Mouse (Mus musculus): ENCODE results near the gene Dhrs2. TPM values are rescaled to one million over a fixed set of nuclear protein-coding genes. Genes with fewer than 3 reads are reported as not detected.

Dhrs2 gene
- polyA plus RNA-seq, 1 experiment from 2014 or later = 0.35 TPM

DNA sequence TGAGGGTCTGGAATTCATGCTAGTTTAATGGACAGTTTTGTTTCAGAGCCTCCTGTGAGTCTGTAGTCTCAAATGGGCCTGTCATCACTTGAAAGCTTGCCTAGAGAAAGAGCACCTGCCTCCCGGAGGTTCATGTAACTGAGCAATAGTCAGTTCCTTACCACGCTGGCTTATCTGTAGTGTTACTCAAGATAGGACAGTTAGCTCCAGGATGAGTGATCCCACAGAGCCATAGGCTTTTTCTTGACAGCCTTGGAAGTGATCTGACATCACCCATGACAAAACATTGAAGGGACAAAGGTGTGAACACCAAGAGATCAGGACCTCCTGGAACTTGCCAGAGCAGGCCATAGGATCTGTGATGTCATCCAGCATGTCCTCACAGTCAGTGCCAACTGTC is 23.6 kb upstream of the Dhrs2 start:
- Histone ChIP-seq H3K27me3 (no peaks in the 10 kb centered on the region), H3K27ac (no peak overlapping the region), H3K9me3 (no peaks in the 10 kb centered on the region), H3K4me2 (replicated peaks) (no peak overlapping the region), H3K4me1 (replicated peaks) (no peaks in the 10 kb centered on the region), H3K4me3 (replicated peaks) (no peak overlapping the region), H3K9ac (replicated peaks) (no peak overlapping the region), H3K36me3 (no peaks in the 10 kb centered on the region)
- WGBS = 91% methylated on average over 2 of the region's 2 CpGs
- ATAC-seq = no peak

DNA sequence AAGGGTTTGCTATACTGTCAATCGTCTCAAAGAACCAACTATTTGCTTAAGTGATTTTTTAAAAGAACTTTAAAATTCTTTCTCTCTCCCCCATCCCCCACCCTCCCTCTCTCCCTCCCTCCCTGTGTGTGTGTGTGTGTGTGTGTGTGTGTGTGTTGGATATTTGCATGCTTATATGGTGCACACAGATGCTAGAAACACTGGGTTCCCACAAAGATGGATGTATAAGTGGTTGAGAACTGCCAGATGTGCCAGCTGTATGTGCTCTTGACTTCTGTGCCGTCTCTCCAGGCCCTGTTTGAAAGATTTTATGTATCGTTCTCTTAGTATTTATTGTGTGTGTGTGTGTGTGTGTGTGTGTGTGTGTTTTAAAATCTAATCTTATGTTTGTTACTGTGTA is 17.3 kb upstream of the Dhrs2 start:
- H3K4me2 ChIP-seq (replicated peaks) = no peak overlapping the region

DNA sequence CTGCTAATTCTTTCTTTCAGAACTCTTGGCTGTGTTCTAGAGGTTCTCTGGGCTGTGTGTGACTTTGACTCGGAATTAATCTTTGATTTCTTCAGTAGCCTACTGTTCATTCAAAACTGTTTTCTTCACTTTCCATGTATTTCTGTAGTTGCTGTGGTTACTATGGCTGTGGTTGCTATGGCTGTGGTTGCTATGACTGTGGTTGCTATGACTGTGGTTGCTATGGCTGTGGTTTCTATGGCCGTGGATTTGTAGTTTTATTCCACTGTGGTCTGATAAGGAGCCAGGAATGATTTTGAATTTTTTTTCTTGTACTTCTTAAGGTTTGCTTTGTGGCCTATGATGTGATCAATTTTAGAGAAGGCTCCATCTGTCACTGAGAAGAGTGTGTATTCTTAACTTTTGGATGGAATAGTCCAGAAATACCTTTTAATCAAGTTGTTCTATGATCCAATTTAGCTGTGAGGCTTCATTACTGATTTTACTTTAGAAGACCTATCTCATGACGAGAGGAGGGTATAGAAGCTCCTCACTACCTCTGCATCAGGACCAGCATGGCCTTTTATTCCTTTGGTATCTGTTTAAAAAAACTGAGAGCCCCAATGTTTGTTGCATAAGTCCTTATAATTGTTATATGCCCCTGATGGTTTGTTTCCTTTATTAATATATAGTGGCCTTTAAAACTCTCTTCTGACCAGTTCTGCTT is 16.6 kb upstream of the Dhrs2 start:
- Histone ChIP-seq H3K36me3 (no peaks in the 10 kb centered on the region), H3K27ac (peak overlapping the region; percentile 64), H3K9ac (replicated peaks) (no peak overlapping the region), H3K4me3 (replicated peaks) (no peak overlapping the region), H3K4me1 (replicated peaks) (peaks cover 18% of the 10 kb centered on the region), H3K27me3 (no peaks in the 10 kb centered on the region), H3K4me2 (replicated peaks) (no peak overlapping the region), H3K9me3 (no peaks in the 10 kb centered on the region)
- ATAC-seq = peak; percentile 97
- 22% methylated on average over 3 of the region's 3 CpGs for WGBS

More for the DNA sequence above, 17.3 kb upstream of the Dhrs2 start:
- peak; percentile 69 for ATAC-seq
- H3K27ac ChIP-seq = peak overlapping the region; percentile 45; the same call in 1 of the 2 replicates
- H3K4me1 ChIP-seq (replicated peaks) = peaks cover 18% of the 10 kb centered on the region
- no peak overlapping the region for H3K4me3 ChIP-seq (replicated peaks)
- WGBS = 74% methylated on average over 3 of the region's 3 CpGs
- no peak overlapping the region for H3K9ac ChIP-seq (replicated peaks)
- H3K36me3 ChIP-seq = no peaks in the 10 kb centered on the region
- H3K9me3 ChIP-seq = no peaks in the 10 kb centered on the region
- H3K27me3 ChIP-seq = no peaks in the 10 kb centered on the region

DNA sequence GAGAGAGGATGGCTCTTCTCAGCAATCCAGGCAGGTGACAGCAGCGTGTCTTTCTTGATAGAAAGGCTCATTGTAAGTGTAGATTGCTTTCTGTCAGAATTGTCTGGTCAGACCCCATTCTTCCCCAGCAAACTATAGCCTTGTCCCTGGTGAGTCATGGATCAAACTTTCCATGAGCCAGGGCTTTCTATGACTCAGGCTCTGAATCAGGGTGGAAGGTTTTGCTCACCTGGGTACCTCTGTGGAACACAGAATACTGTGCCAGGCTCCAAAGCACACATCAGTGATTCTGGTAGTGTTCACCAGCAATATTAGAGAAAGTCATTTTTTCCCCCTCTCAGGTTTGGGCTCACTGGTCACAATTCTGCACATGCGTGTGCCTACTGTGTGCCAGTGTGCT is 13.5 kb upstream of the Dhrs2 start:
- WGBS = 85% methylated on average over 2 of the region's 2 CpGs
- Histone ChIP-seq H3K4me3 (replicated peaks) (no peak overlapping the region), H3K27ac (no peak overlapping the region), H3K4me2 (replicated peaks) (no peak overlapping the region), H3K9ac (replicated peaks) (no peak overlapping the region), H3K9me3 (no peaks in the 10 kb centered on the region), H3K4me1 (replicated peaks) (peaks cover 18% of the 10 kb centered on the region), H3K36me3 (no peaks in the 10 kb centered on the region), H3K27me3 (no peaks in the 10 kb centered on the region)
- ATAC-seq = no peak

DNA sequence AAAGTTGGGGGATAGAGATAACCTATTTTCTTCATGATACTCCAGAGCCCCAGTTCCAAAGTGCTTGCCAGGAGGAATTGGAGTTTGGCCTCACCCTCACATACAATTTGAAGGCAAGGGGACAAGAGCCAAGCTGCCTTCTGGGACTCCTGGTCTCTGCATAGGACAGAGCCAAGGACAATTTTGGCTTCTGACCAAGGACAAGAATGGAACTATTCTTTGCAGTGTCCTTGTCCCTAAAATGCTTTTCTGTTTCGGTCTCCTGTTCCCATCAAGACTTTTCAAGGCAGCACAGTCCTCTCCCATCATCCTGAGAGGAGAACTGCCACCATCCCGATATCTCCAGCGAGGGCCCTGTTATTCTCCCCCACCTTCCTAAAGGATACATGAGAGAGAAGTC is 8.2 kb upstream of the Dhrs2 start:
- WGBS = 96% methylated on average over 3 of the region's 3 CpGs

DNA sequence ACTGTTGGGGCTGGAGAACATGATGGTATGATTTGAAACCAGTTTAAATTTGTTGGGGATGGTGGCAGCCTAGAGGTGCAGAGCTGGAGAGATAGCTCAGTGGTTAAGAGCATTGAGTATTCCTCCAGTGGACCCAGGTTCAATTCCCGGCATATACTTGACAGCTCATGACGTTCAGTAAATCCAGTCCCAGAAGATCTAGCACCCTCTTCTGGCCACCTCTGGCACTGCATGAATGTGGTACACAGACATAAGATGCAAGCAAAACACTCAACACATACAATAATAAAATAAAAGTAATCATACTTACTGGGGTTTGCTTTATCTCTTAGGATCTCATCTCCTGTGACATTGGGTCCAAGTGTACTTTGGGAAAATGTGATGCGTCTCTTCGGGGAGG is 7.3 kb upstream of the Dhrs2 start:
- H3K4me3 ChIP-seq (replicated peaks) = no peak overlapping the region
- H3K9me3 ChIP-seq = no peaks in the 10 kb centered on the region
- no peaks in the 10 kb centered on the region for H3K4me1 ChIP-seq (replicated peaks)
- WGBS = 64% methylated on average over 4 of the region's 4 CpGs
- no peak overlapping the region for H3K27ac ChIP-seq
- no peak overlapping the region for H3K4me2 ChIP-seq (replicated peaks)
- 0 out of 2 replicates have a peak, but pooled peaks cover 3% of the 10 kb centered on the region for H3K27me3 ChIP-seq
- no peak overlapping the region for H3K9ac ChIP-seq (replicated peaks)
- ATAC-seq = no peak
- H3K36me3 ChIP-seq = no peaks in the 10 kb centered on the region

More for the DNA sequence above, 8.2 kb upstream of the Dhrs2 start:
- Histone ChIP-seq H3K27me3 (0 out of 2 replicates have a peak, but pooled peaks cover 3% of the 10 kb centered on the region), H3K9me3 (no peaks in the 10 kb centered on the region), H3K27ac (no peak overlapping the region), H3K4me2 (replicated peaks) (no peak overlapping the region), H3K36me3 (no peaks in the 10 kb centered on the region), H3K4me3 (replicated peaks) (no peak overlapping the region), H3K9ac (replicated peaks) (no peak overlapping the region), H3K4me1 (replicated peaks) (no peaks in the 10 kb centered on the region)
- ATAC-seq = no peak

DNA sequence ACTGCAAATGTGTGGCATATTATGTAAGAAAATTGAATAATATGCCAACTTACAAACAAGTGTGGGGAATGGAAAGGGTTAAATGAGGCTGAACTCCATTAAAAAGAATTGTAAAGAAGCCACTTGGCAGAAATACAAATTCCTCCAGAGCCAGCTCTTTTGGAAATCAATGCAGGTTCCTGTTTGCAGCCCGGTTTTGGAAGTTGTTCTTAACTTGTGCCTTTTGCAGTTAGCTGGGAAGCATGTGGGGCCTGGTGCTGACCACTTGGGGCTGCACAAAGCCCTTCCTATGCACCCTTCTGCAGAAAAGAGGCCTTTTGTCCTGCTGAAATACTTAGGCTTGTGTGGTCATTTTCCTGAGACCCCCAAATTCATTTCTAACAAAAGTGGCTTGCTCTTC is 1.4 kb downstream of the Dhrs2 start:
- WGBS = 31% methylated on average over 1 of the region's 1 CpGs
- Histone ChIP-seq H3K4me3 (replicated peaks) (no peak overlapping the region), H3K9ac (replicated peaks) (no peak overlapping the region), H3K27me3 (no peaks in the 10 kb centered on the region), H3K4me1 (replicated peaks) (no peaks in the 10 kb centered on the region), H3K4me2 (replicated peaks) (no peak overlapping the region), H3K27ac (no peak overlapping the region), H3K36me3 (no peaks in the 10 kb centered on the region), H3K9me3 (no peaks in the 10 kb centered on the region)
- no peak for ATAC-seq

DNA sequence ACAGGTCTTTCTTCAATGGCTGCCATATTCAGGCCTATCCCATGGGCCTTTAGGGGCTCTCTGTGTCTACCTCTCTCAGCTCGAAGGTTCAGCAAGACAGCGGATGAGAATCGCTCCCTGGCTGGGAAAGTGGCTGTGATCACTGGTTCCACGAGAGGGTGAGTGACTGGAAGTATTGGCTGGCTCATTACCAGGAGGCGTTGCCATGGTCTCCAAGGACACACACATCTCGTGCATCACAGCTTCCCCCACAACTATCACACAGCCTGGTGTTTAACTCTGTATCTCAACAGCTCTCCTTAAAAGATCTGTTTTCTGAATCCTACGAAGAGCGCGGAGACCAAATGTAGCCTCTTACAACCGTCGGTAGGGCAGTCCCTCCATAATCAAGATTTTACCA is 12.8 kb downstream of the Dhrs2 start:
- no peak for ATAC-seq
- Histone ChIP-seq H3K27me3 (no peaks in the 10 kb centered on the region), H3K27ac (no peak overlapping the region), H3K4me2 (replicated peaks) (no peak overlapping the region), H3K4me3 (replicated peaks) (no peak overlapping the region), H3K9ac (replicated peaks) (no peak overlapping the region), H3K36me3 (no peaks in the 10 kb centered on the region), H3K4me1 (replicated peaks) (no peaks in the 10 kb centered on the region), H3K9me3 (no peaks in the 10 kb centered on the region)
- WGBS = 91% methylated on average over 11 of the region's 11 CpGs

DNA sequence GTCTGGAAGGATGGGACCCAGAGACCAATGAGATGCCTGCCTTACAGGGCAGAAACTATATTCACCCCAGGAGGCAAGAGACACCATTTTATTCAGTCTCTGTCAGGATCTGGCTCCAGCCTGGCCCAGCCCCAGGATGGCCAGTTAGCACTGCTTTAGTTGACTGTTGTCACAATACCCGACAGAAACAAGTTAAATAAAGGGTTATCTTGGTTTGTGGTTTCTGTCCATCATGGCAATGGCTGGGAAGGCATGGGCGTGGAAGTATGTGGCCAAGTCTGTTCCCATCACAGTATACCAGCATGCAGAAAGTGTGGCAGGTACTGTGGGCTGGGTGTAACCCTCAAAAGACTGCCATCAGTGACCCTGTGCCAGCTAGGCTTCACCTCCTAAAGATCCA is 14.9 kb downstream of the Dhrs2 start:
- Histone ChIP-seq H3K4me2 (replicated peaks) (no peak overlapping the region), H3K9ac (replicated peaks) (no peak overlapping the region), H3K9me3 (no peaks in the 10 kb centered on the region), H3K4me3 (replicated peaks) (no peak overlapping the region), H3K36me3 (no peaks in the 10 kb centered on the region), H3K27ac (no peak overlapping the region), H3K4me1 (replicated peaks) (no peaks in the 10 kb centered on the region), H3K27me3 (no peaks in the 10 kb centered on the region)
- no peak for ATAC-seq
- WGBS = 75% methylated on average over 2 of the region's 2 CpGs

DNA sequence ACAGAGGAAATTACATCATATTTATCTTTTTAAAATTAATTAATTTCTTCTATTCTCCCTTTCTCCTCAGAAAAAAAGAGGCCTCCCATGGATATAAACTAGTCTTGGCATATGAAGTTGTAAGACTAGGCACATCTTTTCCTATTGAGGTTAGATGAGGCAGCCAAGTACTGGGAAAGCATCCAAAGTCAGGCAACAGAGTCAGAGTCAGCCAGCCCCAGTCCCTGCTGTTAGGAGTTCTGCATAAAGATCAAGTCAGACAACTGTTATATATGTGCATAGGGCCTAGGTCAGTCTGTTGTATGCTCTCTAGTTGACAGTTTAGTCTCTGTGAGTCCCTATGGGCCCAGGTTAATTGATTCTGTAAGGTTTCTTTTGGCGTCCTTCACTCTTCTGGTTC is 20.9 kb downstream of the Dhrs2 start:
- Histone ChIP-seq H3K9ac (replicated peaks) (no peak overlapping the region), H3K4me1 (replicated peaks) (0 out of 2 replicates have a peak, but pooled peaks cover 4% of the 10 kb centered on the region), H3K27ac (no peak overlapping the region), H3K4me3 (replicated peaks) (no peak overlapping the region), H3K9me3 (no peaks in the 10 kb centered on the region), H3K27me3 (no peaks in the 10 kb centered on the region), H3K36me3 (no peaks in the 10 kb centered on the region), H3K4me2 (replicated peaks) (no peak overlapping the region)
- ATAC-seq = no peak
- WGBS = 87% methylated on average over 1 of the region's 1 CpGs

DNA sequence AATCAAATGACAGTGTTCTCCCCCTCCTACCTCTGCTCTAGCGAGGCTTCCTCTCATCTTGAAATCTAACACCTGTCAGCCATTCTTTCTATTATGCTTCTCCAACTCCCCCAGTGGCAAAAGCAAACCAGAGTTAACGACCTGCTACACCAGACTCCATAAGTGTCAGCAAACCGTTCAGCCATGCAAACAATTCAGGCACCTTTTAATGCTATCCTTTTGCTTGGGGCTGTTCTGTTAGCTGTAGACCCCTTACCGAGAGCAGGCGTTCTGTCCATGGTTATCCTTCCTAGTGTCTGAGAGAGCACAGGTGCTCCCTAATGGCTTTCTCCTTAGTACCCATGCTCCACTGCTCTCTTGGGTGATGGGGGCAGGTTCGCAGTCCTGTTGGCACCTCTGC is 25.4 kb downstream of the Dhrs2 start:
- no peak for ATAC-seq
- Histone ChIP-seq H3K9me3 (no peaks in the 10 kb centered on the region), H3K4me1 (replicated peaks) (0 out of 2 replicates have a peak, but pooled peaks cover 4% of the 10 kb centered on the region), H3K4me3 (replicated peaks) (no peak overlapping the region), H3K36me3 (no peaks in the 10 kb centered on the region), H3K27ac (no peak overlapping the region), H3K27me3 (no peaks in the 10 kb centered on the region), H3K4me2 (replicated peaks) (no peak overlapping the region), H3K9ac (replicated peaks) (no peak overlapping the region)
- 35% methylated on average over 6 of the region's 6 CpGs for WGBS

DNA sequence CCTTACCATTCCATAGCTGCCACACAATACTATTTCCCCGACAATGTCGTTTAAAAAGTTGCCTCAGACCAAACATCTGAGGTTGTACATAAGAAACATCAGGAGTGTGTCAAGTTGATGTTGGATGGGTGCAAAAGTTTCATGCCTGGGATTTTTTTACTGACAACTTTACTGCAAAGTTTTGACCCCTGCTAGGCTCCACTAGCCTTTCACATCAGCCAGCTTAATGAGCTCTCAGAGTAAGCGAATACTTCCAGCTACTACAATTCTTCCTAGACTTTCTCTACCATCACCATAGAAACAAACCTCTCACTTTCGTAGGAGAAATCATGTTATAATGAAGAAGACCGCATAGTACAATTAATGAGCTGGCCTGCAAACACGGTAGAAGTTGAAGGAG is 26.5 kb downstream of the Dhrs2 start:
- Histone ChIP-seq H3K4me2 (replicated peaks) (no peak overlapping the region), H3K27me3 (no peaks in the 10 kb centered on the region), H3K4me1 (replicated peaks) (0 out of 2 replicates have a peak, but pooled peaks cover 4% of the 10 kb centered on the region), H3K27ac (no peak overlapping the region), H3K36me3 (no peaks in the 10 kb centered on the region), H3K9me3 (no peaks in the 10 kb centered on the region), H3K4me3 (replicated peaks) (no peak overlapping the region), H3K9ac (replicated peaks) (no peak overlapping the region)
- ATAC-seq = no peak
- 85% methylated on average over 6 of the region's 6 CpGs for WGBS

DNA sequence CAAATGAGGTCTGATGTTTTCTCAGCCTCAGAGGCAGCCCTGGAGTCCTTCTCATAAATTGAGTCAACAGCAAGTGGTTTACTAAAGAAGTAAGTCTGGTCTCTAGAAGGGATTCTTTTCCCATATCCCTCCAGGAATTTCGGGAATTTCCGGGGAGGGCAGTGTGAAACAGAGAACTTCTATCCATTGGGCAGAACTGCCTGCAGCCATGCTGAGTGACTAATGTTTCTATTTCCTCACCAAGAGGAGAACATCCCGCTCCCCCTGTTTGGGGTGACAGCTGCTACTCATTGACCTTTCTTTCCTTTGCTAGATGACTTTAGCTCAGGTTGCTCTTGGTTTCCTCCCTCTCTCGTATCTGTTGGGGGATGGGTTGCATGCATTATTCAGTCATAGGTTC is 31.8 kb downstream of the Dhrs2 start:
- Histone ChIP-seq H3K4me1 (replicated peaks) (no peaks in the 10 kb centered on the region), H3K4me2 (replicated peaks) (no peak overlapping the region), H3K4me3 (replicated peaks) (no peak overlapping the region), H3K9me3 (no peaks in the 10 kb centered on the region), H3K9ac (replicated peaks) (no peak overlapping the region), H3K36me3 (no peaks in the 10 kb centered on the region), H3K27me3 (no peaks in the 10 kb centered on the region), H3K27ac (no peak overlapping the region)
- WGBS = 84% methylated on average over 4 of the region's 4 CpGs
- ATAC-seq = no peak

Measured in midbrain, embryonic 13.5 days (tissue).